Mouse (Mus musculus): ENCODE data around the gene U2af1. TPM values are rescaled to one million over a fixed set of nuclear protein-coding genes. Genes with fewer than 3 reads are reported as not detected.
"Not testable (repeated sequence)": the region's sequence is repeated elsewhere in the genome, so short reads cannot be mapped to it uniquely, and the experiment has no call there.

U2af1 gene
- 159 and 172 TPM in 2 replicates for polyA plus RNA-seq (2012; rRNA removed)

- DNase-seq (ENCODE audit: extremely low spot score in 1 of 2, low spot score in 1 of 2): peak; percentile 96 to 99
Observed at GRCm38 (mm10) chr17:31658468-31659185, at the start of gene U2af1. TSS of gene U2af1 (minus strand) at chr17:31658892.

GRCm38 (mm10) chr17:31705271-31706020, 46.8 kb upstream of the U2af1 start:
- DNase-seq (ENCODE audit: extremely low spot score in 1 of 2, low spot score in 1 of 2): peak in 1 of 2 experiments; percentile 60

- peak in 1 of 2 experiments; percentile 17 for DNase-seq (ENCODE audit: extremely low spot score in 1 of 2, low spot score in 1 of 2)
Observed at GRCm38 (mm10) chr17:31703276-31703980, 44.7 kb upstream of the U2af1 start.

- DNase-seq (ENCODE audit: extremely low spot score in 1 of 2, low spot score in 1 of 2): no peak
Observed at GRCm38 (mm10) chr17:31698347-31698746, 39.7 kb upstream of the U2af1 start.

- DNase-seq (ENCODE audit: extremely low spot score in 1 of 2, low spot score in 1 of 2): not testable (repeated sequence)
Observed at GRCm38 (mm10) chr17:31695356-31695755, 36.7 kb upstream of the U2af1 start.

GRCm38 (mm10) chr17:31694949-31695348, 36.3 kb upstream of the U2af1 start:
- DNase-seq (ENCODE audit: extremely low spot score in 1 of 2, low spot score in 1 of 2): no peak

GRCm38 (mm10) chr17:31694023-31694376, 35.3 kb upstream of the U2af1 start:
- DNase-seq (ENCODE audit: extremely low spot score in 1 of 2, low spot score in 1 of 2): no peak

- DNase-seq (ENCODE audit: extremely low spot score in 1 of 2, low spot score in 1 of 2): peak; percentile 38 to 87
Observed at GRCm38 (mm10) chr17:31693330-31694022, 34.8 kb upstream of the U2af1 start.

GRCm38 (mm10) chr17:31692918-31693317, 34.2 kb upstream of the U2af1 start:
- DNase-seq (ENCODE audit: extremely low spot score in 1 of 2, low spot score in 1 of 2): no peak

GRCm38 (mm10) chr17:31689606-31690005, 30.9 kb upstream of the U2af1 start:
- DNase-seq (ENCODE audit: extremely low spot score in 1 of 2, low spot score in 1 of 2): no peak

GRCm38 (mm10) chr17:31688112-31688511, 29.4 kb upstream of the U2af1 start:
- DNase-seq (ENCODE audit: extremely low spot score in 1 of 2, low spot score in 1 of 2): no peak

GRCm38 (mm10) chr17:31686225-31686564, 27.5 kb upstream of the U2af1 start:
- DNase-seq (ENCODE audit: extremely low spot score in 1 of 2, low spot score in 1 of 2): no peak

- DNase-seq (ENCODE audit: extremely low spot score in 1 of 2, low spot score in 1 of 2): peak; percentile 55 to 91
Observed at GRCm38 (mm10) chr17:31685514-31686224, 27.0 kb upstream of the U2af1 start.

GRCm38 (mm10) chr17:31680450-31680849, 21.8 kb upstream of the U2af1 start:
- no peak for DNase-seq (ENCODE audit: extremely low spot score in 1 of 2, low spot score in 1 of 2)

- no peak for DNase-seq (ENCODE audit: extremely low spot score in 1 of 2, low spot score in 1 of 2)
Observed at GRCm38 (mm10) chr17:31677507-31677906, 18.8 kb upstream of the U2af1 start, which contains the start of gene Cryaa. TSS of gene Cryaa (plus strand) at chr17:31677807.

GRCm38 (mm10) chr17:31674426-31674825, 15.7 kb upstream of the U2af1 start:
- DNase-seq (ENCODE audit: extremely low spot score in 1 of 2, low spot score in 1 of 2): peak in 1 of 2 experiments; percentile 25

GRCm38 (mm10) chr17:31672279-31672678, 13.6 kb upstream of the U2af1 start:
- no peak for DNase-seq (ENCODE audit: extremely low spot score in 1 of 2, low spot score in 1 of 2)

GRCm38 (mm10) chr17:31671698-31672097, 13.0 kb upstream of the U2af1 start:
- DNase-seq (ENCODE audit: extremely low spot score in 1 of 2, low spot score in 1 of 2): no peak

- DNase-seq (ENCODE audit: extremely low spot score in 1 of 2, low spot score in 1 of 2): no peak
Observed at GRCm38 (mm10) chr17:31670163-31670562, 11.5 kb upstream of the U2af1 start.

- no peak for DNase-seq (ENCODE audit: extremely low spot score in 1 of 2, low spot score in 1 of 2)
Observed at GRCm38 (mm10) chr17:31668306-31668705, 9.6 kb upstream of the U2af1 start.

Data from frontal cortex, adult 2 months (tissue).